Mouse (Mus musculus): ENCODE measurements around the gene Fgf5.

Fgf5 gene

DNA sequence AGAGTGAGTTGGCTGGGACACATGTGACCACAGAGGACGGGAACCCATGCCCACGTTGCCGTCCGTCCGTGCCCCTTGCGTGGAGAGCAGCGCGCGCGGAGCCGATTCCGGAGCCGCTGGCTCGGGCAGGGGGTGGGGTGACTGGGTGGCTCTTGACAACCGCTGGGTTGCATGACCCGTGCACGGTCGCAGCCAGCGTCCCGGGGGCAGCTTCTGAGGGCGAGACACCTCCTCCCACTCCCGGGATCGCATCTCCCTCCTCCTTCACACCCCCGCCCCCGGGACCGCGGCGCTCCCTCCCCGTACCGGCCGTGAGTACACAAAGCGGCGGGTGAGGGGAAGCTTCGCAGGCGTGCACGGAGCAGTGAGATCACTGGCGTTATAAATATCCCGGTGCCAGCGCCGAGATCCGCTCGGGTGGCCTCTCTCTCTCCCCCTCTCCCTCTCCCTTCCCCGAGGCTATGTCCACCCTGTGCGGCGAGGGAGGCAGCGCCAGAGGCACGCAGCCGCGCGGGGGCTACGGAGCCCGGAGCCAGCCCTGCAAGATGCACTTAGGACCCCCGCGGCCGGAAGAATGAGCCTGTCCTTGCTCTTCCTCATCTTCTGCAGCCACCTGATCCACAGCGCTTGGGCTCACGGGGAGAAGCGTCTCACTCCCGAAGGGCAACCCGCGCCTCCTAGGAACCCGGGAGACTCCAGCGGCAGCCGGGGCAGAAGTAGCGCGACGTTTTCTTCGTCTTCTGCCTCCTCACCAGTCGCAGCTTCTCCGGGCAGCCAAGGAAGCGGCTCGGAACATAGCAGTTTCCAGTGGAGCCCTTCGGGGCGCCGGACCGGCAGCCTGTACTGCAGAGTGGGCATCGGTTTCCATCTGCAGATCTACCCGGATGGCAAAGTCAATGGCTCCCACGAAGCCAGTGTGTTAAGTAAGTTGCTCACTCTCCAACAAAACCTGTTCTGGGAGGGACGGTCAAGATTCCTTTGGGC lies at the start of gene Fgf5:
Fgf5 (plus strand) TSS at position 347 of the 984 bp plus-strand sequence.
- DNase-seq, result peak; percentile 79 to 82

DNA sequence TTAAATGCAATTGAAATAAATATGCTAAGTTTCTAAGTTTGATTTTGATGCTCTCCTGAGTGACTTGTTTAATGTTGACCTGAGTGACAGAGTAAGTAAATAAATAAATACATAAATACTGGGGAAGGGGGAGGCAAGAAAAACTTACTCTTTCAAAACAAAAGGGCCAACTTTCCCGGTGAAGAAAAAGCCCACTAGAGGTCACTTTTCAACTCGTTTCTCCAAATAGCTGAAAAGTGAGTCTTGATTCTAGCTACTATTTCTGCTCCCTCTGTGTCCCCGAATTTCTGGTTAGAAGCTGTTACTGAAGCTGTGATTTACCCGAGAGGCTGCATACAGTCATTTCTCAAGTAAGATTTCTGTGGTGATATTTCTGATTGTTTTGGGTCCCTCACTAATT lies 41.5 kb upstream of the Fgf5 start:
- peak in 1 of 2 experiments; percentile 42 for DNase-seq

DNA sequence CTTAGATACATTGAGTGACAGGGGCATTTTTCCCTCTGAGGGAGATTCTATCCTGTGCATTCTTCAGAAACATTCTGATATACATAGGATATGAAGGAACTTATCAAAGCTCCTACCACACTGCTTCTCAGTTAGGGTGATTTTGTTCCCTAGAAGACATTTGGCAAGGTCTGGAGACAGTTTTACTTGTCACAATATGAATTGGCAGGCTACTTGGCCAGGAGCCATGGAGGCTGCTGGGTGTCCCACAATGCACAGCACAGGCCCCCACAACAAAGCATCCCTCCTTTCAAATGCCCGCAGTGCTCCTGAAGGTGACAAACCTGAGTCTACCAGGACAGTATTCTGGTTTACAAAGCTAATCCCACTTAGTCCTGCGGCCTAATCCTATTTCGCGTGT lies 32.0 kb upstream of the Fgf5 start:
- peak; percentile 86 to 93 for DNase-seq

DNA sequence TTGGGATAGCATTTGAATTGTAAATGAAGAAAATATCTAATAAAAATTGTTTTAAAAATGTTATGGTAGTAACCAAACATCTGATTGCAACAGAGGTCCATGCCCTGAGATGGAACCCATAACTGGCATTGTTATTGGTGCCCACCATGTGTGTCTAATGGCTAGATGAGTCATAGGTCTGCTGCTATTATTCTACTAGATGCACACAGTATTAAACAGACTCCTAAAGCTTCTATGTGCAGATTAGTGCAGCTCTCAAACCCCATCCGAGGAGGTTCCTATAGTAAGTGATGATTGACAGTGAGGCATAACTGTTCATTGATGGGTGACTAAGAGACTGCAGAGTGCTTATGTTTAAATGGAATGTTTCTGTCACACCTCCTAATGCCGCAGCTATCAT lies 27.3 kb upstream of the Fgf5 start:
- DNase-seq, result no peak

- DNase-seq, result peak; percentile 87 to 92
These were observed 24.5 kb upstream of the Fgf5 start for GRCm38 (mm10) chr5:98229456-98229855.

GRCm38 (mm10) chr5:98238466-98238865 lies 15.5 kb upstream of the Fgf5 start:
- DNase-seq, result peak; percentile 70 to 77

GRCm38 (mm10) chr5:98241322-98241829 lies 12.6 kb upstream of the Fgf5 start:
- DNase-seq, result no peak

- no peak for DNase-seq
These were observed 8.7 kb upstream of the Fgf5 start for GRCm38 (mm10) chr5:98245303-98245702.

DNA sequence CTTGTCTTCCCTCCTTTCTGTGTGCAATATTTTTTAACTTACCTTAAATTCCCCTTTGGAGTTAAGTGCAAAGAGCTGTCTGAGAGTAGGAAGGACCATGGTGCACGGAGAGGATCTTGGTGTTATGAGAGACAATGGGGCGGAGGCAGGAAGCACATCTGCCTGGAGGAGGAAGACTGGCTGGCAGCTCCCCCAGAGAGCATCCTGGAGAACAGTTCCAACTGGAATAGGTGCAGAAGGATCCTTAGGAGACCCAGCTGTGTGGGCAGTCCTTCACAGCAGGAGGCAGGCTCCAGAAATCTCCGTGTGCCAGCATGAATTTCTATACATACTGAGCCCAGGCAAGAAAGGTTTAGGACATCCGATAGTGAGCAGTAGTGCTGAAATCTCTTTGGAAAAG lies 8.0 kb upstream of the Fgf5 start:
- no peak for DNase-seq

DNA sequence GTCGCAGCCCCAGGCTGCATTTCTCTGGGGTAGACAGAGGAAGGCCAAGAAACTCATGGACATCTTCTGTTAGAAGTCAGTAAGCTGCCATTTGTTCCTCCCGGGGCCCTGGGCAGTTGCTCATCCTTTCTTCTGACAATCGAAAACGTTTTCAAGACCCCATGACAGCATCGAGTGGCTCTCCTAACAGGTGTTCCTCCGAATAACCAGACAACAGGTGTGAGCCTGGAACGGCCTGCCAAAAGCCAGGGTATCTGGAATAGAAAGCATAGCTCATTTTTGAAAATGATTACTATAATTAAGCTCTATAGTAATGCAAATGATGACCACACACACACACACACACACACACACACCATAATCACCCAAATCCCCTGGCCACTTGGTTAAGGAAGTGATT lies 7.2 kb upstream of the Fgf5 start:
- DNase-seq, result peak; percentile 35 to 42

GRCm38 (mm10) chr5:98247516-98247915 lies 6.5 kb upstream of the Fgf5 start:
- peak; percentile 40 to 46 for DNase-seq

GRCm38 (mm10) chr5:98253147-98253546 lies 837 bp upstream of the Fgf5 start:
- no peak for DNase-seq

GRCm38 (mm10) chr5:98255176-98255575 lies 1.2 kb downstream of the Fgf5 start:
- DNase-seq, result peak in 1 of 2 experiments; percentile 31

GRCm38 (mm10) chr5:98255760-98256490 lies 1.9 kb downstream of the Fgf5 start:
- DNase-seq, result peak; percentile 69 to 81

DNA sequence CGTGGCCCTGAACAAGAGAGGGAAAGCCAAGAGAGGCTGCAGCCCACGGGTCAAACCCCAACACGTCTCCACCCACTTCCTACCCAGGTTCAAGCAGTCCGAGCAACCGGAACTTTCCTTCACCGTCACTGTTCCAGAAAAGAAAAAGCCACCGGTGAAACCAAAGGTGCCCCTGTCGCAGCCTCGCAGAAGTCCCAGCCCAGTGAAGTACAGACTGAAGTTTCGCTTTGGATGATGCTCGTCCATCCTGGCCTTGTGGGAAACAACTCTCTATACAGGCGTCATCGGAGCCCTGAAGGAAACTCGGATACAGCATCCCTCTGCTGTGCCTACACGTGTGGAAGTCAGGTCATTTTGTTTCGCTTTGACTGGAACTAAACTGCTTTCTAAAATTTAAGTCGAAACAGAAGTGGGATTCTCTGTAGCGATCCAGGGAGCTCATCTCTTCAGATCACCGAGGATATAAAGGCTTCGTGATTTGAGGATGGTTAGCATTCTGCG lies 21.4 kb downstream of the Fgf5 start:
- no peak for DNase-seq

DNA sequence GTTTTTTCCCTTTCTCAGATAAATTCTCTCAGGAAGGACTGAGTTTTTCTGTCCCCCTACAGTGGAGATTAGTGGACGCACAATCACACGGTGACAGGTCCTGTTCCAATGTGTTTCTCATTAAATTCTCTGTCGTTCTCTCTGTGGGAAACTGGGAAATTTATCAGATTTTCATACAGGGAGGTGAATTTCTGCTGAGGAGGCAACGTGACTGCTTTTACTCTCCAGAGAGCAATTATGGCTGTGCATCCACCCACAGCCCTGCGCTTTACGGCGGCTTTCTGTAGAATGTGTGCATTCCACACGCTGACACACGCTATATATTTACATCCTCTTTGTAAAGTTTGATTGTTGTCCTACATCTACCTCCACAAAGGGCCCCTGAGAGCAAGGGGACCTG lies 28.0 kb downstream of the Fgf5 start:
- peak in 1 of 2 experiments; percentile 11 for DNase-seq

- peak; percentile 8 to 24 for DNase-seq
These were observed 29.9 kb downstream of the Fgf5 start for GRCm38 (mm10) chr5:98283696-98284478.

DNA sequence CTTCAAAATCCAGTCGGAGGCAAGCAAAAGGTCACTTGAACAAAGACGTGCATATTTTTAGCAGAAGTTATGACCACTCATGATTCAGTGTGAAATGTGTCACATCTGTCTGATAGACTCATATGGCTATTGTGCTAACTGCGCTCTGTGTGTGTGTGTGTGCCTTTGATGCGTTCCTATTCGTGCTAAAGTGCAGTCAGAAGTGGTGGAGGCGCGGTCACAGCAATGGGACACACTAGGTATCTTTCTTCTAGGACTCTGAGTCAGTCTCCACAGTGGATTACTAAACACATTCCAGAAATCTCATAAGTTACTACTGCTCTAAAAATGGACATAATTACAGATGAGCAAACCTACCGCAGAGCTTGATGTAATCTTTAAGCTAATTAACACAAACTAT lies 36.7 kb downstream of the Fgf5 start:
- DNase-seq, result no peak

DNA sequence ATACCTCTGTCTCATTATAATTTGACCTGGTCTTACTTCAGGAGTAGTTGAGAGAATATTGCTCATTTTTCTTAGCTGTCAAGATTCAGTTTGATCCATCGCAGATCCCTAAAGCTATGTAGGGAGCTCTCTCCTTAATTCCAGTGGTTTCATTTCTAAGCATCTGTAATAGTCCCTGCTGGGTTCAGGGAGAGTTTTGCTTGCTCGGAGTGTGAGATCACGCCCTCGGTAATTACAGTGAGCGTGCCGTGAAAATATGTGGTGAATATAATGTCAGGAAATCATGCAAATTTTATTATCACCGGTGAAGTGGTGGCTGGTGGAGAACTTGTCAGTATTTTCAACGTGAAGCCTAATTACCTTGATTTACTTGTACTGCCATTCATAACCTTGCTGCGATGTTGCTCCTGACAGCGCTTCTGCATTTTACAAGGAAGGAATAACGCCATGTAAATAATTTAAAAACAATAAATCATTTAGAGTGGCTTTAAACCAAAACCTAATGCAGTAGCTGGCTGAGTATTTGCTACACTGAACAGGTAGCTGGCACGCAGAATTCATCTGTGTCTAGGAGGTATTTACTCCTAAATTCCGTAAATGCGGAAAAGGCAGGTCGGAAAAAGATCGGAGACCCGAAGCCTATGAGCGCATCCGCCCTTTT lies 38.5 kb downstream of the Fgf5 start:
- DNase-seq, result peak in 1 of 2 experiments; percentile 8

- DNase-seq, result peak in 1 of 2 experiments; percentile 12
These were observed 39.2 kb downstream of the Fgf5 start for GRCm38 (mm10) chr5:98293049-98293715.

DNA sequence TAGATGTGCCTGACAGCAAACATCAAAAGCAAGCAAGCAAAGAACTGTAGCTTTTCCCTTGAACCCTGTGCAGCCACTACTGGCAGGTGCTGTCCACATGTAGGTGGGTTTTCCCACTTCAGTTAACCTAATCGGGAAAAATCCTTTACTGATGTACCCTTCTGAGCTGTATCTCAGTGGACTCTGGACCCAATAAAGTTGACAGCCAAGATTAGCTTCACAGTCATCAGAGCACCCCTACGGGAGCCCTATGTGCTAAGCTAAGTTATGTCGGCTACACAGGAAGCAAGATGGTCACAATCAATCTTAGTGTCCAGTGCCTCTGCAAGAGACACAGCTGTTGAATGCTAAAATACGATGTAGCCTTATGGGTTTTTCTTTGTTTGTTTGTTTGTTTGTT lies 46.1 kb downstream of the Fgf5 start:
- DNase-seq, result no peak

Data from cerebellum, postnatal 10 days (tissue).